Mouse (Mus musculus) kidney, embryonic 16.5 days (tissue): ENCODE measurements around the gene Cort. TPM values are rescaled to one million over a fixed set of nuclear protein-coding genes. Genes with fewer than 3 reads are reported as not detected.
A peak's percentile ranks its signal among the peaks of the same experiment; 100 is the strongest.

Experiments used
- ATAC-seq: fragments of 200-750 bp; cut with Nextera tagmentation; 2 replicates; pipeline ENCODE4 v1.8.0; 2017; ENCODE audit warnings: moderate TSS enrichment; ENCODE audit not compliant: low FRiP score, low TSS enrichment
- H3K27ac ChIP-seq: fragments of 300-500 bp; sonication (generic); 2 replicates; pipeline ENCODE4 v1.5.1; 2014; ENCODE audit warnings: low read length
- H3K27me3 ChIP-seq: fragments of 300-500 bp; sonication (generic); 2 replicates; pipeline ENCODE4 v1.6.1; 2014; ENCODE audit warnings: low read length, control low read depth, mixed read lengths; ENCODE audit not compliant: insufficient read depth
- H3K36me3 ChIP-seq: fragments of 300-500 bp; sonication (generic); 2 replicates; pipeline ENCODE4 v1.6.1; 2014; ENCODE audit warnings: low read length, control low read depth, mixed read lengths; ENCODE audit not compliant: insufficient read depth
- H3K4me1 ChIP-seq: fragments of 300-500 bp; sonication (generic); 2 replicates; pipeline ENCODE4 v1.6.1; 2014; ENCODE audit warnings: low read length, control low read depth, mixed read lengths; ENCODE audit not compliant: insufficient read depth
- H3K4me2 ChIP-seq: fragments of 300-500 bp; sonication (generic); replicated peaks from 2 replicates; pipeline ENCODE4 v1.6.1; 2014; ENCODE audit warnings: low read depth, low read length
- H3K4me3 ChIP-seq: fragments of 300-500 bp; sonication (generic); 2 replicates; pipeline ENCODE4 v1.5.1; 2014; ENCODE audit warnings: mild to moderate bottlenecking, low read length
- H3K9ac ChIP-seq: fragments of 300-500 bp; sonication (generic); replicated peaks from 2 replicates; pipeline ENCODE4 v1.6.1; 2014; ENCODE audit warnings: low read length
- H3K9me3 ChIP-seq: fragments of 300-500 bp; sonication (generic); 2 replicates; pipeline ENCODE4 v1.6.1; 2016; ENCODE audit warnings: low read length, control low read depth
- WGBS: fragments of 180-500 bp; shearing (Covaris S2); extraction: QIAGEN DNeasy Blood & Tissue Kit; methylation state at CpG from one replicate; pipeline ENCODE4 v1.1.7; 2014; 5-methylcytosine and 5-hydroxymethylcytosine counted together
- polyA plus RNA-seq: library from polyadenylated mRNA; unstranded; fragments of >200 nt; fragmentation: Nextera tagmentation; extraction: Ambion mirVana; gene quantifications from 2 replicates; pipeline ENCODE4 v1.2.1, GENCODE M21; 2015

Gene Cort
- polyA plus RNA-seq, 1 experiment from 2014 or later = 0.41 TPM

- Histone ChIP-seq H3K27me3 (no peaks in the 10 kb centered on the region), H3K9ac (no peak overlapping the region), H3K36me3 (peaks cover 7% of the 10 kb centered on the region), H3K9me3 (no peaks in the 10 kb centered on the region), H3K4me3 (no peak overlapping the region), H3K27ac (no peak overlapping the region), H3K4me1 (peaks cover 13% of the 10 kb centered on the region), H3K4me2 (no peak overlapping the region)
- no peak for ATAC-seq
- WGBS = 80% methylated on average over 6 of the region's 6 CpGs
Observed at GRCm38 (mm10) chr4:149079629-149080028, 46.9 kb downstream of the Cort start.

GRCm38 (mm10) chr4:149078261-149078660, 48.3 kb downstream of the Cort start:
- H3K9me3 ChIP-seq = no peaks in the 10 kb centered on the region
- H3K27me3 ChIP-seq = no peaks in the 10 kb centered on the region
- H3K4me3 ChIP-seq = no peak overlapping the region
- WGBS = 42% methylated on average over 4 of the region's 4 CpGs
- H3K4me1 ChIP-seq = peaks cover 13% of the 10 kb centered on the region
- no peak overlapping the region for H3K27ac ChIP-seq
- no peak overlapping the region for H3K4me2 ChIP-seq
- H3K36me3 ChIP-seq = peaks cover 10% of the 10 kb centered on the region
- no peak for ATAC-seq
- H3K9ac ChIP-seq = no peak overlapping the region

GRCm38 (mm10) chr4:149075871-149076575, 50.5 kb downstream of the Cort start:
- no peak overlapping the region for H3K4me3 ChIP-seq
- 19% methylated on average over 10 of the region's 10 CpGs for WGBS
- H3K27me3 ChIP-seq = no peaks in the 10 kb centered on the region
- H3K36me3 ChIP-seq = peaks cover 22% of the 10 kb centered on the region
- H3K4me1 ChIP-seq = peaks cover 7% of the 10 kb centered on the region; the same call in 1 of the 2 replicates
- H3K9me3 ChIP-seq = no peaks in the 10 kb centered on the region
- H3K4me2 ChIP-seq = no peak overlapping the region
- no peak overlapping the region for H3K27ac ChIP-seq
- 0 out of 2 replicates have a peak overlapping the region, but pooled peaks have one; percentile 29 for H3K9ac ChIP-seq
- ATAC-seq = peak; percentile 69

DNA sequence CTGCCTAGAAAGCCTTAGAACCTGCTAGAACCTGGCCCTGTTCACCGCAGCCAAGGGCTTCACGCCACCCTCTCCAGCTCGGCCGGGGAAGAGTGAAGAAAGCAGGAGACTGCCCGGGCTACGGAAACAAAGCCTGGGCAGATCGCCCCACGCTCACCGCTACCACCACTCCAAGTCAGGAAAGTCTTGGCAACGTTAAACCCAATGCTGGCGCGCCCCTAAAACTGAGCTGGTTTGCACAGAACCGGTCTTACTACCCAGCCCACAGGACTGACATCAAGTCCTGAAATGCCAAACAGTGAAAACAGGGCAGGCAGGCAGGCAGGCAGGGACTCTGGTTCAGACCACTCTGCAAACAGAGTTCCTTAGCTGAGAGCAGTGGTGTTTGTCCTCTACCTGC, 51.5 kb downstream of the Cort start:
- H3K36me3 ChIP-seq = peaks cover 22% of the 10 kb centered on the region
- no peak overlapping the region for H3K27ac ChIP-seq
- no peaks in the 10 kb centered on the region for H3K9me3 ChIP-seq
- no peak overlapping the region for H3K4me2 ChIP-seq
- peaks cover 17% of the 10 kb centered on the region for H3K4me1 ChIP-seq
- H3K9ac ChIP-seq = no peak overlapping the region
- H3K4me3 ChIP-seq = no peak overlapping the region
- ATAC-seq = no peak
- no peaks in the 10 kb centered on the region for H3K27me3 ChIP-seq
- WGBS = 97% methylated on average over 13 of the region's 13 CpGs

Other genes with a start within 250 kb of the Cort start
- gene Pex14, start 26.9 kb downstream of the Cort start, polyA plus RNA-seq = 65.0 and 67.3 TPM in 2 replicates
- gene Dffa, start 22.6 kb downstream of the Cort start, polyA plus RNA-seq = 39.0 and 40.2 TPM in 2 replicates
- gene Cenps, start 10.9 kb upstream of the Cort start, polyA plus RNA-seq = 34.0 and 36.3 TPM in 2 replicates
- gene Pgd, start 40.0 kb upstream of the Cort start, polyA plus RNA-seq = 142 and 146 TPM in 2 replicates
- 25.7 and 29.9 TPM in 2 replicates for gene Kif1b, start 180.9 kb upstream of the Cort start, polyA plus RNA-seq